Mouse (Mus musculus) kidney, postnatal 14 days (tissue): ENCODE results near the gene Abca13.

ENCODE experiments used
- DNase-seq: peaks from one replicate; pipeline ENCODE4 v3.0.0; 2022; ENCODE audit warnings: mixed read lengths

Abca13 gene

DNA sequence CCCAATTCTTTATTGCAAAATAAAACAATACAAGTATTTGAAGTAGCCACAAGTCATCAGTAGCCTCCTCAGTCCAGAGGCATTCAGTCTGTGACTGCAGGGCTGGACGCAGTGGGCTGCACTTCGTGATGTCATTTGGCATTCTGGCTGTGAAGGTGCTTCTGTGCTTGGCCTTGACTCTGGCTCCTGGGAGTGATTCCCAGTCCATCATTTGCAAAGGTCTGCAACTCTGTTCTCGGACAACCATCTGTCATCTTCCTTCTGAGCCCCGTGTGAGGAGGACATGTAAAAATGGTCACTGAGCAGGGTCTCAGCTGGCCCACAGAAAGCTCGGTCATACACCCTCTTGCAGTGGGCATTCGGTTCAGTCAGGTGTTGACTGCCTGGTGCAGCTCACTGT, 345.1 kb downstream of the Abca13 start:
- no peak for DNase-seq

DNA sequence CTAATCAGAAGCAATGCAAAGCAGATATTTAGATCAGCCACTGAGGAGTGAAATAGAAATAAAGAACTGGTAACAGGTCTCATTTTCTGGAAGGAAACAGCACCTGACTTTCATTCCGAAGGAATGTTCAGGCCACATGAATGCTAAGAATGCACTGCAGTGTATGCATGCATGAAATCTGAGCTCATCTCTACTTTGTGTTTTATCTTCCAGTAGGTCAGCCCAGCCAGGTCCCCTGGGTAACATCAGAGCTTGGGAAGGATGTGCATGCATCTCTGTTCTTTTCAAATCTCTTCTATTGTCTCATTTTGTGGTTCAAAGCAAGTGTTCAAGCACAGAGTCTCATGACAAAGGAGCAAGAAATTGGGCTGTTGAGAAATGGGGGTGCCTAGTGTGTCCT, 346.6 kb downstream of the Abca13 start:
- no peak for DNase-seq

DNA sequence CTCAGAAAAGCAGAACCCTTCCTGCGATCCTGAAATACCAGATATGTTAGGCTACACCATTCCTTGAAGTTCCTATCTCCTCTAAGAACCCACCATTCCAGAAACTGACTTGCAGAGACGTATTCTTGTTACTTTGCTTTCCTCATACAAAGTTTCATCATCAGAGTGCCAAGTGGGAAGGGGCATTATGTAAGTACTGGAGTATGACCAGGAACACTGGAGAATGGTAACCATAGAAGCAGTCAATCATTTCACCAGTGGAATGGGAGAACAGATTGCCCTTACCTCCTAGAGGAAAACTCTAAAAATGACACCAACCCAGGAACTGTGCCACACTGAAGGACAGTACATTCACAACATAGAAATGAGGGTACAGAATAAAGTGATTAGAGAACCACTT, 368.3 kb downstream of the Abca13 start:
- no peak for DNase-seq

DNA sequence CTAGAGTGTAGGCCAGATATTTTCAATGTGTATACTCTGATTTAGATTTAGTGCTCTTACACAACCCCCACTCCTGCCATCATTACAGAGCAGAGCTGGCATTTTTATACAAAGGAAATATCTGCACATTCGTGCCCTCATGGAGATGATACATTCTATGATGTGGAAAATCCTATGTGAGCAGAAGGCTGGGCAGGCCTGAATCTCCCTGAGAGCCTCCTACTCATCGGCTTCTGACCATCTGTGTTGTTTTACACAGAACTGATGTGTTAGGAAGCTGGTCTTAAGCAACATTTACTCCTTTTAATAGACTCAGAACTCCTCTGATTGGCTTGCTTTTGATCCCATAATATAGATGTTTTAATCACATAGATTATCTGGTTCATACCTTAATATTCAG, 376.6 kb downstream of the Abca13 start:
- DNase-seq: no peak

DNA sequence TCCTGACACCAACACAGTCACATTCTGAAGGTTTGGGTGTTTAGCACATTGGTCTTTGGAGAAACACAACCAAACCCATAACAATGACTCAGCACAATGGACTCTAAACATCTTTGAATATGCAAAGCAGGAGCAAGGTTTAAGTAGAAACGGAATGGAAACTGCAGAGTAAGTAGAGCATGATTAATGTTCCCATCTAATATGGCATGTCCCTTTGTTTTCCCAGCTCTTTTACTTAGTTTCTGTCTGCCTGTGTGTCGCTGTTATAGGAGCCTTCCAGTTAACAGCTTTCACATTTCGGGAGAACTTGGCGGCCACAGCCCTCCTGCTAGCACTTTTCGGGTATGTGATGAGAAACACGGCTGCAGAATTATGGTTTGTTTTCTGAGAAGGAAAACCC, 378.6 kb downstream of the Abca13 start:
- no peak for DNase-seq

- DNase-seq: no peak
These were observed 383.2 kb downstream of the Abca13 start for GRCm38 (mm10) chr11:9574894-9575293.

- no peak for DNase-seq
These were observed 400.1 kb downstream of the Abca13 start for GRCm38 (mm10) chr11:9591757-9592316.

DNA sequence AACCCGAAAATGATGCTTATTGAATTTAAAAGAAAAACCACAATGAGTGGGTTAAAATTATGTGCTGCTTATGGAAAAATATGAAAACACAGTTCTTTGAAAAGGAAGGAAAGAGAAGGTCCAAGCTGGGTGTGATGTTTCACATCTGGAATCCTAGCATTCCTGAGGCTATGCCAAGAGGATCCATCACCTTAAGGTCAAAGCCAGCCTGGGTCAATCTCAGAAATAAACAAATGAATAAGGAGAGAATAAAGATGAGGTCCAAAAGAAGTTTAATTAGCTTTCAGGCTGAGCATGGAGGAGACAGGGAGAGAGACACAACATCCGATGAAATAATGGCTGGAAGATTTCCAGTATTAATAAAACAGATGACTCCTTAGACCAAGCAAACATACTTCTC, 405.6 kb downstream of the Abca13 start:
- peak; percentile 7 for DNase-seq

- no peak for DNase-seq
These were observed 409.4 kb downstream of the Abca13 start for GRCm38 (mm10) chr11:9601096-9601495.

GRCm38 (mm10) chr11:9602137-9602536, 410.4 kb downstream of the Abca13 start:
- no peak for DNase-seq

GRCm38 (mm10) chr11:9608249-9608648, 416.5 kb downstream of the Abca13 start:
- no peak for DNase-seq

DNA sequence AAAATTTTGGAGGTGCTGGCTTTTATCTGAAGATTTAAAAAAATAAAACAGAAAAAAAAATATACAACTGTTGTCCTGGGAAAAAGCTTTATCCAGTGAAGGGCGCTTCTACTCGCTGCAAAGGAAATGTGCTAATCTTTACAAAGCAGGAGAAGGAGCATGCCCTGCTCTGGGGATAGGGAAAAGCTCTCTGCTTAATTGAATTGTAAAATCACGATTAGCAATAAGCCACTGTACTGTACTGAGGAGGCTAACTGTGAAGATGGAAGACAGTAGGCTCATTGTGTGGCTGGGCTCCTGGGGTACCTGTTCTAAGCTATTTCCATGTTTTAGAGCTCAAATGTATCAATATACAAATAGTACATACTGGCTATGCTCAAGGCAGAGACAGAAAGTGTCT, 417.3 kb downstream of the Abca13 start:
- no peak for DNase-seq

DNA sequence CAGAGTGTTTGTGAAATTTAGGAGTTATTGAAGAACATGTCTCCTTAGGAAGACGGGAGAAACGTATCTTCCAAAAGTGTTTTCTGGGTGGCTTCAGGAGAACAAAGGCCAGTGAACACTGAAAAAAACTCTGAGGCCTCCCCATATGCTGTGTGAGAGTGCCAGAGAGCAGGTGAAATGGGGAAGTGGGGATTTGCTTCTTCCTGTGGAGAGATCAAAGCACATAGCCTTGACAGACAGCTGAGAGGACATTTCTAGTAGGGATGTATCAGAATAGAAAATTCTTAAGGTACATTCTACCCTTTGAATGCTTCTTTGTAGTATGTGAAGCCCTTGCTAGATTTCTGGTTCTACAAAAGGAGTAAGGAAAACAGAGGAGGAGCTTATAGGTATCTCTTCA, 424.4 kb downstream of the Abca13 start:
- DNase-seq: no peak

GRCm38 (mm10) chr11:9616665-9617064, 424.9 kb downstream of the Abca13 start:
- DNase-seq: no peak

GRCm38 (mm10) chr11:9619986-9620385, 428.2 kb downstream of the Abca13 start:
- DNase-seq: no peak

DNA sequence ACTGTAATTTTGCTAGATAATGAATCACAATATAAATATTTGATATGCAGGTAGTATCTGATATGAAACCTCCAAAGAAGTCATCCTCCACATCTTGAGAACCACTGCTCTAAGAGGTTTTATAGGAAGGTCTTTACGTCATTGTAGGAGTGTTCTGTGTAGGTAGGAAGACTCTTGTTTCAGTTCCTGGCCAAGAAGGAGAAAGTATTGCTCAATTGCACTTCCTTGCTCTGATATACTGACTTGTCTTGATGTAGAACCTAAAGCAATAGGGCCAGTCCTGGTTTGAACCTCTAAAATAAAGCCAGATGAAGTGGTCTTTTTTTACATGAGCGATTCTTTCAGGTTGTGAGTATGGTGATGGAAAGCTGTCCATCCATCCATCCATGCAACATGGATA, 431.1 kb downstream of the Abca13 start:
- DNase-seq: no peak

DNA sequence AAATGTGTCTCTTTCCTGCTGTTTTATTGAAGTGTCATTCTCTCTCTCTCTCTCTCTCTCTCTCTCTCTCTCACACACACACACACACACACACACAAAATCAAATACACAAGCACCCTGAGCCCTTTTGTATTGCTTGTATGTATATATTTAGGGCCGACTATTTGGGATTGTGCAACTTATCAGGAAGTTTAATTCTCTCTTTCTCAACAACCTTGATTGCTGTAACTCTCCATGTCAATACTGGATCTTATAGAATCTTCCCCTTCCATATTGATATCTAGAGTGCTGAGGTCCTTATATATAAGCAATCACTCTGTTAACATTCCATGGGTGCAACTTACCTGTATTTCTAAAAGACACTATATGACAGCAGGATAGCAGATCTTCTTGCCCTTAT, 433.0 kb downstream of the Abca13 start:
- DNase-seq: no peak

DNA sequence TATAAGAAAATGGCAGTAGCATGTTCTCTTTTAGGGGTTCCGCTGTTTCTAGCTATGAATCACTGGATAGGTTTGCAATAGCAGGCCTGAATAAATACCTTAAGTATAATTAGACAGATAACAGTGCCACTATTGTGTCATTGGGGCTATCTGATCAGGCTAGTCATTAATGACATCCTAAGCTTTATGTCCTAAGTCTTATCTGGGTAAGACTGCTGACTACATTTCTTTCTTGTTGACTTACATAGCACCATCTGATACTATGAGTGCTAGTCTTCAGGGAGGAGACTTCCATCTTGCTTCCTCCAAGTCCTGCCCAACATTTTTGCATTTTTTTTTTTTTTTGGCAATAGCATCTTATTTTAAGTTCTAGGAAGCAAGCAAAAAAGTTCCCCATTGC, 434.1 kb downstream of the Abca13 start:
- no peak for DNase-seq

- no peak for DNase-seq
These were observed 455.5 kb downstream of the Abca13 start for GRCm38 (mm10) chr11:9647272-9647671.

DNA sequence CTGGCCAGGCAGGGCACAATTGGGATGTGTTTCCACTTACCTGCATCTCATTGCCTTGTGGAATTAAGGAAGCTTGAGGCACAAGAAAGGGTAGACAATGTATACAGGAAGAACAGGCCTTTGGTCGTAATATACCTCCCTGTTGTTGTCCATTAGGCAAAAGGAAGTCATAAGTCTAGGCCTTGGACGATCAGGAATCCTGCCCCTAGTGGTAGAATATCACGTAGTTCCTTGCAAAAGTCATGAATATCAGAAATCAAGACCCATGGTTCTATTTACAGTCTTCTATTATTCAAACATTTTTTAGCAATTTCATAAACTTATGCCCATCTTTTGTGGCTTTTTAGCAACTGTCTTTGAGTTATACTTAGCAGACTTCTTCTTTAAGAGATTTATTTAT, 456.2 kb downstream of the Abca13 start:
- no peak for DNase-seq

GRCm38 (mm10) chr11:9666648-9667255, 475.0 kb downstream of the Abca13 start:
- DNase-seq: no peak

GRCm38 (mm10) chr11:9669430-9669829, 477.7 kb downstream of the Abca13 start:
- DNase-seq: no peak

DNA sequence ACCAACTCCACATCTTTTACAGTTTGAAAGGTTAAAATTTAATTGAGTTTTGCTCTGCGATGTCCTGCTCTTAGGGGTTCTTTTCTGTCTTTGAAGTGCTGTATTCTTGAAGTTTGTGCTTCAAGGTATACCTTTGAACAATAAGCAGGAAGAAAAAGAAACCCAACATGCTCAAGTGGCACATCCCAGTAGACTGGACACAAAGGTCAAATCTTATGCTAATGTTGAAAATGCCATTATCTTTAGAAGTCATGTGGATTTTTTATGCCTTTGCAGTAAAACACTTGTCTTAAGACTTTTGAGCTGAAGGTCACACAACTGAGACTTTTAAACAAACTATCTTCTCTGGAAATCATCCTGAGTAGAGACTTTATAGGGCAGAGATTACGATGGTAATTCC, 493.2 kb downstream of the Abca13 start:
- no peak for DNase-seq

- DNase-seq: no peak
These were observed 513.4 kb downstream of the Abca13 start for GRCm38 (mm10) chr11:9705190-9705589.

DNA sequence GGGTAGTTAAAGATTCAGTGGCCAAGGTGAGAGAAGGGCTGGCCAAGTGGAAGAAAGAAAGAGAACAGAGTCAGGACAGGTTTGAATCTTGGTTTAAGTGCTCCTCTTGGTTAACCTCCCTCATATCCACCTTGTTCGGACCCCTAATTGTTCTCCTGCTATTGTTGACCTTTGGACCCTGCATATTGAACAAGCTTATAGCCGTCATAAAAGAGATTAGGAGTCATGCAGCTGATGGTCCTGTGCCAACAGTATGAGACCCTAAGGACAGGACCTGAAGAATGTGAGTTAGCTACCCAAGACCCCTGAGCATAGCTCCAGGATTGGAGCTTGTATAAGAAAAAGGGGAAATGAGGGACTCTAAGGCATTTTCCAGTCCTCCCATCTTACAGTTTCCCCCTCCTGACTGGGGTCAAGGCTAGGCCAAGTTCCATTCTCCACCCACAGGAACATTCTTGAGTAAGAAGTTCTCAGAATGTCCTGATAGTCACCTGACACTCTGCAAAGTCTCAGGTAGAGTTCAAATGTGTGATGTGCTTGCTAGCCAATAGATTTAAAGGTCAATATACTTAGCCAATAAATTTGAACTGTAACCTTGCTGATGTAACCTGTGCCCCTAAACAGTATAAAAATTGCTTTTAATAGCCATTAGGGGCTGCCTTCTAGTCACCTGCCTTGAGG, 536.2 kb downstream of the Abca13 start:
- DNase-seq: no peak
